Mouse (Mus musculus) neural tube, embryonic 12.5 days (tissue): ENCODE data around the gene Neurl2. TPM values are rescaled to one million over a fixed set of nuclear protein-coding genes. Genes with fewer than 3 reads are reported as not detected.
A peak's percentile ranks its signal among the peaks of the same experiment; 100 is the strongest.
"Not testable (repeated sequence)": the region's sequence is repeated elsewhere in the genome, so short reads cannot be mapped to it uniquely, and the experiment has no call there.

Source experiments
- ATAC-seq: fragments of 200-750 bp; cut with Nextera tagmentation; 2 replicates; pipeline ENCODE4 v1.8.0; 2017; ENCODE audit warnings: low read depth, mild to moderate bottlenecking, moderate TSS enrichment, moderate library complexity; ENCODE audit not compliant: low FRiP score
- H3K27ac ChIP-seq: fragments of 300-500 bp; sonication (generic); 2 replicates; pipeline ENCODE4 v1.5.1; 2016
- H3K27me3 ChIP-seq: fragments of 300-500 bp; sonication (generic); replicated peaks from 2 replicates; pipeline ENCODE4 v1.6.1; 2016; ENCODE audit warnings: mild to moderate bottlenecking
- H3K36me3 ChIP-seq: fragments of 300-500 bp; sonication (generic); 2 replicates; pipeline ENCODE4 v1.6.1; 2016; ENCODE audit warnings: mild to moderate bottlenecking
- H3K4me1 ChIP-seq: fragments of 300-500 bp; sonication (generic); 2 replicates; pipeline ENCODE4 v1.6.1; 2016
- H3K4me2 ChIP-seq: fragments of 300-500 bp; sonication (generic); replicated peaks from 2 replicates; pipeline ENCODE4 v1.6.1; 2016; ENCODE audit warnings: mild to moderate bottlenecking
- H3K4me3 ChIP-seq: fragments of 300-500 bp; sonication (generic); 2 replicates; pipeline ENCODE4 v1.5.1; 2016
- H3K9ac ChIP-seq: fragments of 300-500 bp; sonication (generic); 2 replicates; pipeline ENCODE4 v1.6.1; 2016; ENCODE audit warnings: mild to moderate bottlenecking
- H3K9me3 ChIP-seq: fragments of 300-500 bp; sonication (generic); 2 replicates; pipeline ENCODE4 v1.6.1; 2016; ENCODE audit warnings: mild to moderate bottlenecking
- WGBS: fragments of 180-500 bp; shearing (Covaris S2); methylation state at CpG from one replicate; pipeline ENCODE4 v1.1.7; 2016; 5-methylcytosine and 5-hydroxymethylcytosine counted together
- polyA plus RNA-seq: library from polyadenylated mRNA; unstranded; fragments of >200 nt; fragmentation: Nextera tagmentation; extraction: Ambion mirVana; gene quantifications from 2 replicates; pipeline ENCODE4 v1.2.1, GENCODE M21; 2016

The Neurl2 gene
- 4.5 and 5.6 TPM in 2 replicates for polyA plus RNA-seq

GRCm38 (mm10) chr2:164833314-164833959, at the start of gene Neurl2:
Gene Neurl2, minus strand, starts transcription at chr2:164833456.
- H3K4me2 ChIP-seq, result peak within 1 kb of the TSS; percentile 92
- WGBS, result under 1% methylated on average over 31 of the region's 31 CpGs
- H3K27ac ChIP-seq, result peak within 1 kb of the TSS; percentile 55; the same call in 1 of the 2 replicates
- ATAC-seq, result peak; percentile 73
- H3K36me3 ChIP-seq, result peaks cover 25% of the 10 kb centered on the region
- peak within 1 kb of the TSS; percentile 61 for H3K4me3 ChIP-seq
- peaks cover 22% of the 10 kb centered on the region for H3K4me1 ChIP-seq
- H3K9ac ChIP-seq, result peak within 1 kb of the TSS; percentile 70
- no peaks in the 10 kb centered on the region; the same call in 1 of the 2 replicates for H3K9me3 ChIP-seq
- H3K27me3 ChIP-seq, result no peaks in the 10 kb centered on the region

- no peak for ATAC-seq
- Histone ChIP-seq H3K4me2 (no peak overlapping the region), H3K36me3 (peaks cover 46% of the 10 kb centered on the region), H3K27ac (no peak overlapping the region), H3K9ac (no peak overlapping the region; the same call in 1 of the 2 replicates), H3K4me3 (no peak overlapping the region), H3K9me3 (no peaks in the 10 kb centered on the region), H3K27me3 (no peaks in the 10 kb centered on the region), H3K4me1 (peaks cover 21% of the 10 kb centered on the region)
- WGBS, result 41% methylated on average over 9 of the region's 9 CpGs
Observed at GRCm38 (mm10) chr2:164882619-164883018, 49.4 kb upstream of the Neurl2 start.

GRCm38 (mm10) chr2:164879568-164880277, 46.5 kb upstream of the Neurl2 start:
- H3K4me1 ChIP-seq, result peaks cover 23% of the 10 kb centered on the region
- peak overlapping the region; percentile 99 for H3K9ac ChIP-seq
- H3K27ac ChIP-seq, result peak overlapping the region; percentile 100
- peak overlapping the region; percentile 94 for H3K4me3 ChIP-seq
- H3K27me3 ChIP-seq, result no peaks in the 10 kb centered on the region
- peak; percentile 83 for ATAC-seq
- H3K9me3 ChIP-seq, result no peaks in the 10 kb centered on the region
- peak overlapping the region; percentile 86 for H3K4me2 ChIP-seq
- H3K36me3 ChIP-seq, result peaks cover 17% of the 10 kb centered on the region
- WGBS, result under 1% methylated on average over 60 of the region's 72 CpGs

GRCm38 (mm10) chr2:164879228-164879567, 45.9 kb upstream of the Neurl2 start, which contains the start of gene Pcif1:
Gene Pcif1, plus strand, starts transcription at chr2:164879304.
- H3K4me3 ChIP-seq, result peak within 1 kb of the TSS; percentile 94
- peak within 1 kb of the TSS; percentile 86 for H3K4me2 ChIP-seq
- H3K9me3 ChIP-seq, result no peaks in the 10 kb centered on the region
- H3K36me3 ChIP-seq, result peaks cover 14% of the 10 kb centered on the region
- peak; percentile 88 for ATAC-seq
- peak within 1 kb of the TSS; percentile 100 for H3K27ac ChIP-seq
- peaks cover 24% of the 10 kb centered on the region for H3K4me1 ChIP-seq
- H3K9ac ChIP-seq, result peak within 1 kb of the TSS; percentile 99
- no peaks in the 10 kb centered on the region for H3K27me3 ChIP-seq
- WGBS, result under 1% methylated on average over 40 of the region's 40 CpGs

GRCm38 (mm10) chr2:164878509-164879227, 45.4 kb upstream of the Neurl2 start:
- no peaks in the 10 kb centered on the region for H3K9me3 ChIP-seq
- H3K4me1 ChIP-seq, result peaks cover 29% of the 10 kb centered on the region

GRCm38 (mm10) chr2:164877376-164878215, 44.3 kb upstream of the Neurl2 start:
- 72% methylated on average over 11 of the region's 11 CpGs for WGBS
- ATAC-seq, H3K27ac ChIP-seq, H3K4me3 ChIP-seq, H3K27me3 ChIP-seq, H3K36me3 ChIP-seq, H3K9me3 ChIP-seq, H3K9ac ChIP-seq: not testable (repeated sequence)
- H3K4me2 ChIP-seq, result peak overlapping the region; percentile 86
- H3K4me1 ChIP-seq, result peaks cover 27% of the 10 kb centered on the region

More at GRCm38 (mm10) chr2:164878509-164879227, 45.4 kb upstream of the Neurl2 start:
- Histone ChIP-seq H3K4me3 (peak overlapping the region; percentile 94), H3K9ac (peak overlapping the region; percentile 99), H3K27ac (peak overlapping the region; percentile 100), H3K4me2 (peak overlapping the region; percentile 86), H3K27me3 (no peaks in the 10 kb centered on the region), H3K36me3 (peaks cover 9% of the 10 kb centered on the region)
- 1% methylated on average over 28 of the region's 28 CpGs for WGBS
- ATAC-seq, result peak; percentile 54

GRCm38 (mm10) chr2:164875648-164876047, 42.4 kb upstream of the Neurl2 start:
- H3K4me1 ChIP-seq, result peaks cover 22% of the 10 kb centered on the region
- not testable (repeated sequence) for H3K27ac ChIP-seq, H3K9me3 ChIP-seq, ATAC-seq, H3K9ac ChIP-seq, H3K36me3 ChIP-seq, H3K4me3 ChIP-seq, H3K4me2 ChIP-seq, H3K27me3 ChIP-seq
- WGBS, result 50% methylated on average over 2 of the region's 2 CpGs

- Histone ChIP-seq H3K4me3 (no peak overlapping the region), H3K27me3 (no peaks in the 10 kb centered on the region), H3K9me3 (no peaks in the 10 kb centered on the region), H3K4me1 (peaks cover 16% of the 10 kb centered on the region), H3K4me2 (no peak overlapping the region), H3K27ac (no peak overlapping the region), H3K9ac (no peak overlapping the region), H3K36me3 (no peaks in the 10 kb centered on the region)
- no peak for ATAC-seq
- 0% methylated on average over 1 of the region's 1 CpGs for WGBS
Observed at GRCm38 (mm10) chr2:164874239-164874769, 41.0 kb upstream of the Neurl2 start.

- Histone ChIP-seq H3K36me3 (no peaks in the 10 kb centered on the region), H3K4me3 (no peak overlapping the region), H3K4me2 (no peak overlapping the region), H3K4me1 (peaks cover 15% of the 10 kb centered on the region), H3K9me3 (no peaks in the 10 kb centered on the region), H3K9ac (no peak overlapping the region), H3K27me3 (no peaks in the 10 kb centered on the region), H3K27ac (no peak overlapping the region)
- WGBS, result 49% methylated on average over 3 of the region's 3 CpGs
- no peak for ATAC-seq
Observed at GRCm38 (mm10) chr2:164873621-164874020, 40.4 kb upstream of the Neurl2 start.

- H3K4me2 ChIP-seq, result no peak overlapping the region
- no peaks in the 10 kb centered on the region for H3K27me3 ChIP-seq
- ATAC-seq, result no peak
- H3K9me3 ChIP-seq, result peaks cover 6% of the 10 kb centered on the region; the same call in 1 of the 2 replicates
- H3K36me3 ChIP-seq, result no peaks in the 10 kb centered on the region
- 64% methylated on average over 6 of the region's 6 CpGs for WGBS
- H3K4me1 ChIP-seq, result peaks cover 6% of the 10 kb centered on the region
- no peak overlapping the region for H3K27ac ChIP-seq
- no peak overlapping the region for H3K4me3 ChIP-seq
- no peak overlapping the region for H3K9ac ChIP-seq
Observed at GRCm38 (mm10) chr2:164871602-164872303, 38.5 kb upstream of the Neurl2 start.

GRCm38 (mm10) chr2:164868491-164868890, 35.2 kb upstream of the Neurl2 start:
- Histone ChIP-seq H3K27me3 (no peaks in the 10 kb centered on the region), H3K4me1 (no peaks in the 10 kb centered on the region), H3K27ac (no peak overlapping the region), H3K4me3 (no peak overlapping the region), H3K4me2 (no peak overlapping the region), H3K9me3 (peaks cover 6% of the 10 kb centered on the region; the same call in 1 of the 2 replicates), H3K9ac (no peak overlapping the region), H3K36me3 (no peaks in the 10 kb centered on the region)
- WGBS, result 85% methylated on average over 7 of the region's 7 CpGs
- no peak for ATAC-seq
